Mouse (Mus musculus): ENCODE measurements around the gene Mrtfa.

Mrtfa gene

DNA sequence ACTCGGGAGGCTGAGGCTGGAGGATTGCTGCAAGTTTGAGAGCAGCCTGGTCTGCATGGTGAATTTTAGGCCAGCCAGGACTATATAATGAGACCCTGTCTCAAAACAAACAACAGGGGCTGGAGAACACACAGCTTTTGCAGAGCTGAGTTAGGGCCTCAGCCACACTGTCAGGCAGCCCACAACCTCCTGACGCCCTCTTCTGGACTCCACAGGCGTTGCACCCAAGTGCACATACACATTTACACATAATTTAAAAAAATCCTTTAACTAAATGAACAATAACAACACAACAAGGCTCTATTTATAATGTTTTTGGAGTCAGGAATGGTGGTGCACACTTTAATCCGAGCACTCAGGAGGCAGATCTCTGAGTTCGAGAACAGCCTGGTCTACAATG lies 7.9 kb upstream of the Mrtfa start:
- DNase-seq (ENCODE audit: extremely low read depth, low read depth, low spot score): no peak

DNA sequence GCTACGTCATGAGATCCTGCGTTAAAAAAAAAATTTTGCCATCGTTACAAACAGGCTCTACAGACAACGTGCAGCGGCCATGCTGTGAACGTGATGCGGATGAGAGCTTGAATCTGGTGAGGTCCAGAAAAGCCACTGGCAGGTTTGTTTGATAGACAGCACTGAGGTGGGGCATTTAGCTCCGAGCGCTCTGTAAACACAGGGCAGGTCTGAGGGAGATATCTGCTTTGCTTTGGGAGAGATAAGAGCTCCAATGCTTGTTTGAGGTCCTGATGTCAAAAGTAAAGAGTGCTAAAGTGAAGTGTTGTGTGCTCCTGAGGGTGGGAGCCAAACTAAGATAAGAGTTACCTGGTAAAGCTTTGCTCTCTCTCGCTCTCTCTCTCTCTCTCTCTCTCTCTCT lies 6.6 kb upstream of the Mrtfa start:
- no peak for DNase-seq (ENCODE audit: extremely low read depth, low read depth, low spot score)

DNA sequence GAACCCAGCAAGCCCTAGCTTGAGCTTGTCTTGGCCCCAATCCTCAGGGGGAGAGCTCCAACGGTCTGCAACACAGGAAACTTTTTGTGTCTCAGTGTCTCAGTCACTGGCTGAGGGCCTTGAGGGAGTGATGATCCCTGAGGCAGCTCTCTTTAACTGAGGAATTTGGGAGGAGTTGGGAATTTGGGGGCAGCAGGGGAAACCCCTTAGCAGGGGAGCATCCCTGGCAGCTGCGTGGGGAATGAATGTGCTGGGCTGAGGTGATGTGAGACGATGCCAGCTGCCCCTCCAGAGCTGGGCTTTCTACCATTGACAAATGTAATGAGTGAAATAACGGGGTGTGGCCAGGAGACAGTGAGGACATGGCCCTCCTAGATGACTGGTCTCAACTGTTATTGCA lies 4.9 kb upstream of the Mrtfa start:
- no peak for DNase-seq (ENCODE audit: extremely low read depth, low read depth, low spot score)

DNA sequence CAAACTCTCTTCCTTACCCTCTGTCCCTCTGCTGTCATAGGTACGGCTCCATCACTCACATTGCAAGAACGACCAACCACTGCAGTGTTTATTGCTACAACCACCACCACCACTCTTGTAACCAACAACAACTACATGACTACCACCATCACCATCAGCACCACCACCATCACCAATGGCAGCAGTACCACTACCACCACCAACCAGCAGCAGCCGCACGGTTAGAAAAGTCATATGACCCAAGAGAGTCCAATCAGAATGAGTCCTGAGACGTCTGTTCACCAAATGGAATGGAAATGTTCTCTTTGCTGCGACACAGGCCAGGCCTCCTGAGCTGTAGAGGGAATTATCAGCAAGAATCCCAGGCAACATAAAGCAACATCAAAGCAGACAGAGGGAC lies 4.2 kb upstream of the Mrtfa start:
- no peak for DNase-seq (ENCODE audit: extremely low read depth, low read depth, low spot score)

DNA sequence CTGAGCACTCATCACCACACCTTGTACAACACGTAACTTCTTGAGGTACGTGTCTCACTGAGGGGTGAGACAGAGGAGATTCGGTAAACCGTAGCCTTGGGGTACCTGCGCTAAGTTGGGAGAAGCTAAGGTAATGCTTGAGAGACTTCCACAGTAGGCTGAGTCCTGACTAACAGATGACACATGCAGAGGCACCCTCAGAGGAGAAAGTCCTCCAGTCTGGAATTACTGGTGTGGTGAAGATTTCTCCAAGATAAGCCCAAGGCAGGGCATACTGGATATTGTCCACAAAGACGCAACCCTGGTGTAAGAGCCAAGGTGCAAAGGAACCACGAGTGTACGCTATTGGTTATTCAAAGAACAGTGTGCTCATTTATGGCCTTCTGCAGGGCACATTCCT lies 2.3 kb upstream of the Mrtfa start:
- DNase-seq (ENCODE audit: extremely low read depth, low read depth, low spot score): no peak

- no peak for DNase-seq (ENCODE audit: extremely low read depth, low read depth, low spot score)
Observed at GRCm38 (mm10) chr15:81192316-81192715, 1.8 kb upstream of the Mrtfa start.

- DNase-seq (ENCODE audit: extremely low read depth, low read depth, low spot score): no peak
Observed at GRCm38 (mm10) chr15:81191303-81191702, 746 bp upstream of the Mrtfa start.

- DNase-seq (ENCODE audit: extremely low read depth, low read depth, low spot score): no peak
Observed at GRCm38 (mm10) chr15:81190011-81190629, 437 bp downstream of the Mrtfa start.

- DNase-seq (ENCODE audit: extremely low read depth, low read depth, low spot score): no peak
Observed at GRCm38 (mm10) chr15:81189061-81189460, 1.5 kb downstream of the Mrtfa start.

DNA sequence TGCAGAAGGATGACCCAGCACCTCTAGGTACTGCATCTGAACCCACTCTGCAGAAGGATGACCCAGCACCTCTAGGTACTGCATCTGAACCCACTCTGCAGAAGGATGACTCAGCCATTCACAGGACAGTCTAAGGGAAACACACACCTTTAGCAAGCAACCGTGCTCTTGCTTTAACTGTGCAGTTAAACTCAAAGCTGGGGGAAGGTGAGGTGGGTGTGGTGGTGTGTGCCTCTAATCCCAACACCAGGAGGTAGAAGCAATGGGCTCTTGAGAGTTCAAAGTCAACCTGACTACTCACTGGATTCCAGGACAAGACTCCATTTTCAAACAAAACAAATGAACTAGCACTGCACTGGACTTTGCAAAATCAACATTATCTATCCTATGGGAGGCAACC lies 5.6 kb downstream of the Mrtfa start:
- no peak for DNase-seq (ENCODE audit: extremely low read depth, low read depth, low spot score)

GRCm38 (mm10) chr15:81181233-81181632 lies 9.3 kb downstream of the Mrtfa start:
- no peak for DNase-seq (ENCODE audit: extremely low read depth, low read depth, low spot score)

DNA sequence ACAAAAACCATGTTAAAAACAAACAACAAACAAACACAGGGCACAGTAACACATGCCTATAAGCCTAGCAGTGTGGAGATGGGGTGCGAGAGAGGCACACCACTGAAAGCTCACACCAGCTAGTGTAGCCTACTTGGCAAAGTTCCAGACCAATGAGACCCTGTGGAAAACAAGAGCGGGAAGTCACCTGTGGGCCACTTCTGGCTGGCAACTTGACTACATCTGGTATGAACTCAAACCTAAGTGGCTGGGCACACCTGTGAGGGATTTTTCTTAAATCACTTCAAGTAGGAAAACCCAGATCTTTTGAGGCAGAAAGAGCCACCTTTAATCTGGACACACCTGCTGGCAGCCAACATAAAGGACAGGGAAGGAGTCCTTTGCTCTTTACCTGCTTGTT lies 11.0 kb downstream of the Mrtfa start:
- no peak for DNase-seq (ENCODE audit: extremely low read depth, low read depth, low spot score)

GRCm38 (mm10) chr15:81178703-81179102 lies 11.9 kb downstream of the Mrtfa start:
- DNase-seq (ENCODE audit: extremely low read depth, low read depth, low spot score): no peak

DNA sequence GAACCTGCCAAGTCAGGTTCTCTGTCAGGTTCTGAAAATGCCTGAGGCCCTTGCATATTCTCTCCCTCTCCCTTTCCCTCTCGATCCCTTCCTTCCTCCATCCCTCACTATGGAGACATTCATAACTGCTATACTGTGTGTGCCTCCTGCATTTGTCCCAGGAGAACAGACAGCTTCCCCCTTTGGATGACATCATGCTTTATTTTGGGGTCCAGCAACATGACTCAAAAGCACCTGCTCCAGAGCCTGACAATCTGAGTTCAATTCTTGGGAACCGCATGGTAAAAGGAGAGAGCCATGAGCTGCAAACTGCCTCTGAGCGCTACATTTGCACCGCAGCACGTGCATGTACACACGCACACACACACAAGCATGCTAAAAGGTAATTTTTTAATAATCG lies 12.7 kb downstream of the Mrtfa start:
- no peak for DNase-seq (ENCODE audit: extremely low read depth, low read depth, low spot score)

DNA sequence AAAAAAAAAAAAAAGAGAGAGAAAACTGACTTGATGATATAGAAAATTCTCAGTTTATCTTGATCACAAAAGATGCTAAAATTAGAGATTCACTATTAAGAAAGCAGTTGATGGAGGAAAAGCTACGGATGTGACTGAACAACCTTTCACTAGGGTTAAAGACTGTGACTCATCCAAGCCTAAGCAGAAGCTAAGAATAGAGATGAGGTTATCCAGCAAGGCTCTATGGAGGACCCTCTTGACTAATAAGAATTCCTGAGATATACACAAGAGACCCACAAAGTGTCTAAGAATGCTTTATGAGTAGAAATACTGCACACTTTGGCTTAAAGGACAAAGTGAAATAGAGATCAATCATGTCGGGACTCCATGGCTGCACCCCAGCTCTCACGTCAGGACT lies 14.9 kb downstream of the Mrtfa start:
- DNase-seq (ENCODE audit: extremely low read depth, low read depth, low spot score): no peak

DNA sequence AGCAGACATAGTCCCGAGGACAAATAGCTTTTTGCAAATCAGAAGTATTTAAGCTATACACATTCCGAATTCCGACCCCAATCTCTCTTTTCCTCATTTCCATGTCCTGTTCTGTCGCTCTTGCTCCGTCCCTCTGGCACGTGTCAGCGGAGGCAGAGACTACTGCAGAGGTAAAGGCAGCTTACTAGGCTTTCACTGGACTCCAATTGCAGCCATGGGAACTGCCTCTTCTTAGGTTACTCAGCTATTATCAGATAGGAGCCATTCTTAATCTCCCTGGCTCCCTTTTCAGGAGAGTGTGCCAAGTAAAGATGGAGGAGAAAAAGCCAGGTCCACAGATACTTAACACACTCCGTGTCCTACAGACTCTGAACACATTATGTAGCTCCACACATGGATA lies 18.3 kb downstream of the Mrtfa start:
- DNase-seq (ENCODE audit: extremely low read depth, low read depth, low spot score): no peak

DNA sequence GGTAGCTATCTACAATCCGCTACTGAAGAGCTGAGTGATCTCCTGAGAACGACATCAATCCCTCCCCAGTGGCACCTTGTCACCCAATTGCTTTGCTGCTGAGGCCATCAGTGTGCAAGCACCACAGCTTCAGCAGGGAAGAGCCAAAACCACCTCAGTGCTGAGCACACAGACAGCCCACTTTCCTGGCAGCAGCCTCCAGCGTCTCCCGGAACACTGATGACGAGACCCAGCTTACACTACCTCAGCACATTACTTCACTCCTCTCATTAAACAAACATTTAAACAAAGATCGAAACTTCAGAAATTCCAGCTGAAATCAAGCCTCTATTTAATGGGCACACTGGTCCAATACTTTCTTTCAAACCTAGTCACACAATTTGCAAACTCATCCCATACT lies 21.8 kb downstream of the Mrtfa start:
- DNase-seq (ENCODE audit: extremely low read depth, low read depth, low spot score): no peak

DNA sequence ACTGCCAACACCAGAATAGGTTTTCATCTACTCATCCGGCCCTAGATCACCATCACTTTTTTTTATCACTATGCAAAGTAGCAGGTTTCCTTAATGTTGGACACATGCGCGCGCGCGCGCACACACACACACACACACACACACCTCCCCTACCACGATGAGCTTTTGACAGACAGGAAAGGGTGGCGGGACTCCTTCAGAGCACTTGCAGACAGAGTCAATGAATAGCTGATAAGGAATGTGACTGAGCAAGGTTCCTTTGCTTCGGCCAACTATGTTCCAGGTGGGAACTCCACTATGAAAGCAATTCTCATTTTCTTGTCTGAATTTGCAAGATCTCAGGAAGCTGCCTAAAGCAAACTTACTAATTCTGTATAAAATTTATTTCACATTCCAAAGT lies 22.7 kb downstream of the Mrtfa start:
- DNase-seq (ENCODE audit: extremely low read depth, low read depth, low spot score): no peak

GRCm38 (mm10) chr15:81166291-81166690 lies 24.3 kb downstream of the Mrtfa start:
- no peak for DNase-seq (ENCODE audit: extremely low read depth, low read depth, low spot score)

DNA sequence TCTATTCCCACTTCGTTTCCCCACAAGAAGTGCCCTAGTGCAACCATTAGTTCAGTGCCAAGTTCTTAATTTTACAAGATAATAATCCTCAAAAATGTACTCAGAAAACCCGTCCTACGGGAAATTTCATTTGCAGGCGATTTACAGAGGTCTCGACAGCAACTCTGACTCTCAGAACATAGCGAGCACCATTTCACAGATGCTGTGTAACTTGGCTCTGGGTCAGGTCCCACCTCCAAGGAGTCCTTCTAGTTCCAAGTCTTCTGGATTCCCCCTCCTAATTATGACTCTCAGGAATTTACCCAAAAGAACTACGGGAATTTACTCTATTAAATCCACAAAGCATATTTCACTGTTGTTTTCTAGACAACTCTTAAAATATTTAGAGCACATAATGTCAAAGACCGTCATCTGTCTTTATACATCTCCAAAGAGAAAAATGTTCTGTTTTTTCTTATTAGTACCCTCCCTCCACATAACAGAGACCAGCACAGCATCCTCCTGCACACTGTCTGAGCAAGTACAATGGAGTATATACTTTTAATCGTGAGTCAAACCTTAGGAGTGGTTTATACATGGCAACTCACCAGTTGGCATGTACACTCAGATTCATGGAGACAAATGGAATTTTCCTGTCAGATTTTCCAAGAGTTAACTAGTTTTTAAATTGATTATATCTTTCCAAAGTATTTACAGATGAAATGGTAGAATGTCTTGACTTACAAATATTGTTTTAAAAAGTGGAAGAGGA lies 25.8 kb downstream of the Mrtfa start:
- no peak for DNase-seq (ENCODE audit: extremely low read depth, low read depth, low spot score)

DNA sequence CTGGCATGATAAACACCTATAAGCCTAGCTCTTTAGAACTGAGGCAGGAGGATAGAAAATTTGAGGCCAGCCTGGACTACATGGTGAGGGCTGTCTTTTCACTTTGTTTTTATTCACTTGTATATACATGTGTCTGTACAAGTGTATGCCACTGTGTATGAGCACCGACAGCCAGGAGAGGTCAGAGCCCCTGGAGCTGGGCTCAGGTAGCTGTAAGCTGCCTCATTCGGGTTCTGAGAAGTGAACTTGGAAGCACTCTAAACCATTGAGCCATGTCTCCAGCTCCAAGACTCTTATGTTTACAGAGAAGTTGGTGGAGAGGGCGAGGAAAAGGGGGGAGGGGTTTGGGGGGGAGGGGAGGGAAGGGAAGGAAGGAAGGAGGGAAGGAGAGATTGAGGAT lies 29.0 kb downstream of the Mrtfa start:
- DNase-seq (ENCODE audit: extremely low read depth, low read depth, low spot score): no peak

- DNase-seq (ENCODE audit: extremely low read depth, low read depth, low spot score): no peak
Observed at GRCm38 (mm10) chr15:81160677-81161076, 29.9 kb downstream of the Mrtfa start.

DNA sequence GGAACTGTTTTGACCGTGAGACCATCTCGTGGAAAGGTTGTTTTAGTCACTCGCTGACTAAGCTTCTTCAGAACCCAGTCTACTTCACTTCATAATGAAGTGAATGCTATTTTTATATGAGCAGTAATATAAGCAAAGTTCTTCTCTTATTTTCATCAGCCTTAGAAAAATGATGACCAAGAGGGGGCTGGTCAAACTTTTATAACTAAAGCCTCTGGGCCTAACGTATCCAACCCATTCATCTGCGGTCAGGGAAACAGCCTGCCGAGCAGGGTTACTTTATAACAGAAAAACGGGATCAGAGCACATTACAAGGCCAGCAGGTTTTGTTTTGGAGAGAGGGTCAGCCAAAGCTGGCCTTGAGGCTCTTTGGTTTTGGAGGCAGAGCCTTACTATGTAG lies 31.3 kb downstream of the Mrtfa start:
- DNase-seq (ENCODE audit: extremely low read depth, low read depth, low spot score): no peak

Measured in fat pad, adult 2 months (tissue).